Mouse (Mus musculus) limb, embryonic 10.5 days (tissue): ENCODE measurements around the gene Klhl12. TPM values are rescaled to one million over a fixed set of nuclear protein-coding genes. Genes with fewer than 3 reads are reported as not detected.

Experiments used
- DNase-seq: peaks from one replicate; pipeline ENCODE4 v3.0.0-alpha.2; 2017; ENCODE audit warnings: low spot score
- H3K27ac ChIP-seq: fragments of 300-500 bp; sonication (generic); 2 replicates; pipeline ENCODE4 v1.5.1; 2016; ENCODE audit warnings: mild to moderate bottlenecking
- H3K27me3 ChIP-seq: fragments of 300-500 bp; sonication (generic); 2 replicates; pipeline ENCODE4 v1.6.1; 2016; ENCODE audit warnings: low read depth, mild to moderate bottlenecking; ENCODE audit not compliant: poor library complexity, severe bottlenecking
- H3K36me3 ChIP-seq: fragments of 300-500 bp; sonication (generic); 2 replicates; pipeline ENCODE4 v1.6.1; 2016; ENCODE audit warnings: mild to moderate bottlenecking, moderate library complexity
- H3K4me1 ChIP-seq: fragments of 300-500 bp; sonication (generic); 2 replicates; pipeline ENCODE4 v1.6.1; 2016
- H3K4me3 ChIP-seq: fragments of 300-500 bp; sonication (generic); 2 replicates; pipeline ENCODE4 v1.5.1; 2016; ENCODE audit warnings: mild to moderate bottlenecking, moderate library complexity
- H3K9me3 ChIP-seq: fragments of 300-500 bp; sonication (generic); replicated peaks from 2 replicates; pipeline ENCODE4 v1.6.1; 2016; ENCODE audit warnings: mild to moderate bottlenecking
- WGBS: fragments of 180-500 bp; shearing (Covaris S2); methylation state at CpG from one replicate; pipeline ENCODE4 v1.1.7; 2016; 5-methylcytosine and 5-hydroxymethylcytosine counted together
- polyA plus RNA-seq: library from polyadenylated mRNA; unstranded; fragments of >200 nt; fragmentation: Nextera tagmentation; extraction: Ambion mirVana; gene quantifications from 2 replicates; pipeline ENCODE4 v1.2.1, GENCODE M21; 2016

The Klhl12 gene
- 41.6 and 43.7 TPM in 2 replicates for polyA plus RNA-seq

- WGBS = 1% methylated on average over 61 of the region's 61 CpGs
- peak within 1 kb of the TSS; percentile 94 for H3K27ac ChIP-seq
- peak; percentile 99 for DNase-seq
- peaks cover 15% of the 10 kb centered on the region for H3K4me1 ChIP-seq
- H3K9me3 ChIP-seq = no peaks in the 10 kb centered on the region
- peaks cover 20% of the 10 kb centered on the region for H3K36me3 ChIP-seq
- H3K4me3 ChIP-seq = peak within 1 kb of the TSS; percentile 98
- H3K27me3 ChIP-seq = no peaks in the 10 kb centered on the region
These were observed at the start of gene Klhl12 for GRCm38 (mm10) chr1:134454904-134455824. Gene Klhl12 (plus strand): TSS chr1:134455531.

DNA sequence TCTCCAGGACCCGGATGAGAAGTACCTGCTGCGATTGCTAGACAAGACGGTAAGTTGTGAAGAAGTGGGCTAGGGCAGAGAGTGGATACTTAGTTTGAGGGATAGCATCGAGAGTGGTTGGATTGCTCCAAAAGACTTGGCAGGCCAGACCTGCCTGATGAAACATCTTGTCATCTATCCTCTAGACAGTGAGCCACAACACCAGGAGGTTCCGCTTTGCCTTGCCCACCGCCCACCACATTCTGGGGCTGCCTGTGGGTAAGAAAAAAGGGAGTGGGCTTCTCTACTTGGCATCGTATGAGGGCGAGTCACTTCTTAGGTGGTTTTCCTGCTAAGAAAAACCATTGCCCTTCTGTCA is 48.9 kb upstream of the Klhl12 start:
- peaks cover 41% of the 10 kb centered on the region for H3K36me3 ChIP-seq
- DNase-seq = no peak
- 34% methylated on average over 8 of the region's 8 CpGs for WGBS
- peak overlapping the region; percentile 88 for H3K4me3 ChIP-seq
- H3K27me3 ChIP-seq = no peaks in the 10 kb centered on the region
- peak overlapping the region; percentile 89 for H3K27ac ChIP-seq
- H3K9me3 ChIP-seq = no peaks in the 10 kb centered on the region
- H3K4me1 ChIP-seq = peaks cover 16% of the 10 kb centered on the region

- no peaks in the 10 kb centered on the region for H3K27me3 ChIP-seq
- H3K4me3 ChIP-seq = no peak overlapping the region
- H3K9me3 ChIP-seq = no peaks in the 10 kb centered on the region
- 80% methylated on average over 8 of the region's 8 CpGs for WGBS
- H3K36me3 ChIP-seq = peaks cover 54% of the 10 kb centered on the region
- DNase-seq = no peak
- H3K27ac ChIP-seq = no peak overlapping the region
- H3K4me1 ChIP-seq = peaks cover 16% of the 10 kb centered on the region
These were observed 47.3 kb upstream of the Klhl12 start for GRCm38 (mm10) chr1:134408080-134408479.

- no peak overlapping the region for H3K4me3 ChIP-seq
- H3K27me3 ChIP-seq = no peaks in the 10 kb centered on the region
- DNase-seq = no peak
- peaks cover 54% of the 10 kb centered on the region for H3K36me3 ChIP-seq
- H3K4me1 ChIP-seq = peaks cover 25% of the 10 kb centered on the region
- H3K9me3 ChIP-seq = no peaks in the 10 kb centered on the region
- 95% methylated on average over 9 of the region's 9 CpGs for WGBS
- H3K27ac ChIP-seq = no peak overlapping the region
These were observed 43.4 kb upstream of the Klhl12 start for GRCm38 (mm10) chr1:134411706-134412629.

DNA sequence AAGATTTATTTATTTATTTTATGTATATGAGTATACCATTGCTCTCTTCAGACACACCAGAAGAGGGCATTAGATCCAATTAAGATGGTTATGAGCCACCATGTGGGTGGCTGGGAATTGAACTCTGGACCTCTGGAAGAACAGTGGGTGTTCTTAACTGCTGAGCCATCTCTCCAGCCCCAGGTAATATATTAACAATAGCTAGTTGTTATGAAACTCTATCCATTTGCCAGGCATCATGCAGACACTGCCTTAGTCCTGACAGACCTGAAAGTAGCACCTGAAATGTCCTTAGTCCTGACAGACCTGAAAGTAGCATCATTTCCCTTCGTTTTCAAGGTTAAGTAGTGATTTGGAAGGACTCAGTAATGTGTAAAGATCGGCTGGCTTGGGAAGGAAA is 41.3 kb upstream of the Klhl12 start:
- Histone ChIP-seq H3K27me3 (no peaks in the 10 kb centered on the region), H3K4me1 (peaks cover 37% of the 10 kb centered on the region), H3K4me3 (no peak overlapping the region), H3K36me3 (peaks cover 48% of the 10 kb centered on the region), H3K9me3 (no peaks in the 10 kb centered on the region), H3K27ac (0 out of 2 replicates have a peak overlapping the region, but pooled peaks have one; percentile 99)
- WGBS = 40% methylated on average over 2 of the region's 2 CpGs
- no peak for DNase-seq

DNA sequence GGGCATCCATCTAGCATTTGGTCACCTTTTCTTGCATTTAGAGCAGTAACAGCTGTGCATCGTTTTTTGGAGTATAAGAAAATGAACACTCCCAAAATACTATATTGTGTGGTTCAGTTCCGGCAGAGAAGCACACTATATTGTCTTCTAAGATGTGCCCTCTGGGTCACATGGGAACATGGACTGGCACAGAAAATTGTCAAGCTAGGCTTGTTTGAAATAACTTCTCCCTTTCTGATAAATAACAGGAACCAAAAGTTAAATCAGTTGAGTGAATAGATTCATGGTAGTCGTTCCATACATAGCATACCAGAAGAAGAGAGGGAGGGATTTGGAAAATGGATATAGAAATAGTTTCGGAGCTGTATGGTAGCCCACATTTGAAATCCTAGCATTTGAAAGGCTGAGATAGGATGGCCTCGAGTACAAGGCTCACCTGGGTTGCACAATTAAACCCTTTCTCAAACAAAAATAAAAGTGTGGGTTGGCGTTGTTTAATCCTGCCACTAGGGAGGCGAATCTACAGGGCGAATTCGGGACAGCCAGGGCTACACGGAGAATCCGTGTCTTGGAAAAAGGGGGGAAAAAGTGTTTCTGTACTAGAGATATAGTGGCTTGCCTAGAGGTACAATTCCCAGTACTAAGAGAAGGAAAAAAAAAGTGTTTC is 40.7 kb upstream of the Klhl12 start:
- peak overlapping the region; percentile 92 for H3K4me3 ChIP-seq
- H3K9me3 ChIP-seq = no peaks in the 10 kb centered on the region
- H3K36me3 ChIP-seq = peaks cover 42% of the 10 kb centered on the region
- DNase-seq = no peak
- H3K4me1 ChIP-seq = peaks cover 43% of the 10 kb centered on the region
- WGBS = 14% methylated on average over 11 of the region's 11 CpGs
- H3K27me3 ChIP-seq = no peaks in the 10 kb centered on the region
- H3K27ac ChIP-seq = peak overlapping the region; percentile 99

- Histone ChIP-seq H3K36me3 (peaks cover 35% of the 10 kb centered on the region), H3K4me3 (peak within 1 kb of the TSS; percentile 92), H3K9me3 (no peaks in the 10 kb centered on the region), H3K27ac (peak within 1 kb of the TSS; percentile 99), H3K4me1 (peaks cover 47% of the 10 kb centered on the region), H3K27me3 (no peaks in the 10 kb centered on the region)
- under 1% methylated on average over 76 of the region's 77 CpGs for WGBS
- peak; percentile 96 for DNase-seq
These were observed 40.0 kb upstream of the Klhl12 start, which contains the start of gene Adipor1 for GRCm38 (mm10) chr1:134415168-134415831. Gene Adipor1 (plus strand): TSS chr1:134415378.

DNA sequence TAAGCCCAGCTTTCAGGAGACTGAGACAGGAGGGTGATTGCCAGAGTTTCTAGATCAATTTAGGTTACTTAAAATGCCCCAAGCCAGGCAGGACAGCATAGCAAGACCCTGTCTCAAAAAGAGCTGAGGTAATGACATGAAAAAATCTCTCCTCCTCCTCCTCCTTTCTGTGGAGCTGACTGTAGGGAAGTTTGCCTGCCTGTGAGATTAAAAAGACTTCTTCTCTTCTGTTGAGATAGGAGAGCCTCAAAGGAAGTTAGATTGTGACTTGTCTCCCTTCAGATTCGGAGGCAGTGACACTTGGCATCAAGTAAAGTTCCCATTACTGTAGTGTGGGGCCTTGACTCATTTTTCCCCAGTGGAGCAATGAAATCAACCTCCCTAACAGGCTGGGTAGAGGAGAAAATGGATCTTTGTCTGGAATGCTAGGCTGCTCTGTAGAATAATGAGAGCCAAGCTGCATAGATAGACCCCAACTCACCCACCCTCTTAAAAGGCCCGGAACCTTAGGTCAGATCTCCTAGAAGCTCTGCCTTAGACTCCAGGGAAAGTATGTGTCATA is 36.8 kb upstream of the Klhl12 start:
- H3K4me3 ChIP-seq = no peak overlapping the region
- 87% methylated on average over 2 of the region's 2 CpGs for WGBS
- peaks cover 49% of the 10 kb centered on the region for H3K4me1 ChIP-seq
- no peaks in the 10 kb centered on the region for H3K27me3 ChIP-seq
- no peaks in the 10 kb centered on the region for H3K9me3 ChIP-seq
- H3K36me3 ChIP-seq = peaks cover 21% of the 10 kb centered on the region
- H3K27ac ChIP-seq = no peak overlapping the region
- DNase-seq = no peak

DNA sequence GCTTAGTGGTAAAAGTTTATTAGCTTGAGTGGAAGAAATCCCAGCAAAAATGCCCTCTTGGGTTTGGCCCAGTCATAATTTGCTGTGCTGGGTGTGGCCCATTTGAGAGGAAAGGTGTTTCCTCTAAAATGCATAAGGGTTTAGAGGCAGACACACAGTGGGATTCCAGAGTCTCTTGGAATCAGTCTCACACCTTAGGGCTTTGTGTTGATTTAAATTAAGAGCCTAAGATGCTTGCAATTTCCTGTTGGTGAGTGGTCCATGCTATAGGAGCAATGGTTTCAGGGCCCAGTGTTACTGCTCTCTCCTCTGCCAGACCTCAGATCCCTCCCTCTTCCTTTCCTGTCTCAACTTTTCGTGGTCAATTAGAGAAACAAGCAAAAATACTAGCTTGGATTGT is 36.2 kb upstream of the Klhl12 start:
- H3K4me1 ChIP-seq = peaks cover 47% of the 10 kb centered on the region
- H3K27me3 ChIP-seq = no peaks in the 10 kb centered on the region
- H3K9me3 ChIP-seq = no peaks in the 10 kb centered on the region
- H3K27ac ChIP-seq = no peak overlapping the region
- H3K4me3 ChIP-seq = no peak overlapping the region
- WGBS = 70% methylated on average over 1 of the region's 1 CpGs
- peaks cover 28% of the 10 kb centered on the region for H3K36me3 ChIP-seq
- no peak for DNase-seq

DNA sequence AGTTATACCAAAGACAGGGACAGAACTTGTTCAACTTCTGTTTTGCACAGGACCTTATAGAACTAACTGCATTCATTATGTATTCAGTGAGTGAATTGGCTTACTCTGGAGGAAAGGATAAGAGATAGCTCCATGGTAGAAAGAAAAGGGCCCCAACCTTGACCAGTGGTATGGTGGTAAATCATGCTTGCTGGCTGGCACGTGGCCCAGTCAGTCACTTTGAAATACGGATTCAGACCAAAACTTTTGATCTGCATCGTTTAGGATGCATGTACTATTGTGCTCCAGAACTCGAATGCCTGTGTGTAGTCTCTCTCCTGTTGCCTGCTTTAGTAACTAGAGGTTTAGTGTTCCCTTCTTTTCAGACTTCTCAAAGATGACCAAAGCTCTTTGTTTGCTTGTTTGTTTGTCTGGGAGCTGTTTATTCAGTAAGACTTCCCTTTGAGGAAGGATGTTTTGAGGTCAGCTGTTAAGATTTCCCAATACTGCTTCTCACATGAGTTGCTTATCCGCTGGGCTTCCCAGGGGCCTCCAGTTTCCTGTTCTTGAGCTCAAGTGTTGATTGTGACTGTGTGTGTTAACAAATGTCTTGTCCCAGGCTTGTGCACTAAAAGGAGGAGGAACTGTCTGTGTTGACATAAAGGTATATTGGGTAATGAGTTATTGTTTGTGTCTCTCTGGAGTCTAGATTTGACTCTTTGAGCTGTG is 35.4 kb upstream of the Klhl12 start:
- Histone ChIP-seq H3K36me3 (peaks cover 36% of the 10 kb centered on the region), H3K27me3 (no peaks in the 10 kb centered on the region), H3K27ac (no peak overlapping the region), H3K9me3 (no peaks in the 10 kb centered on the region), H3K4me3 (no peak overlapping the region), H3K4me1 (peaks cover 41% of the 10 kb centered on the region)
- no peak for DNase-seq
- 66% methylated on average over 5 of the region's 5 CpGs for WGBS

DNA sequence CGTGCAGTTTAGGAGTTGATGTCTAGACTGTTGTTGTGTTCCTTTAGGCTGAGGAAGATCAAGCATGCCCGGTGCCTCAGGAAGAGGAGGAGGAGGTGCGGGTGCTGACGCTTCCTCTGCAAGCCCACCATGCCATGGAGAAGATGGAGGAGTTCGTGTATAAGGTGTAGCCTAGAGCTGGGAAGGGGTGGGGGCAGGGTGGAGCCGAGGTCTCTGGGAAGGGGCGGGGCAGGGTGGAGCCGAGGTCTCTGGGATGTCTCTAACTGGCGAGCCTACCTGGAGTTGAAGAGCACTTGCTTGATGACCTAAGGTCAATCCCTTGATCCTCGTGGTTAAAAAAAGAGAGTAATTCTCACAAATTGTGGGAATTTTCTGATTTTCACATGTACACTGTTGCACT is 31.4 kb upstream of the Klhl12 start:
- Histone ChIP-seq H3K9me3 (no peaks in the 10 kb centered on the region), H3K27ac (no peak overlapping the region), H3K27me3 (no peaks in the 10 kb centered on the region), H3K4me3 (no peak overlapping the region), H3K4me1 (peaks cover 14% of the 10 kb centered on the region), H3K36me3 (peaks cover 64% of the 10 kb centered on the region)
- WGBS = 74% methylated on average over 10 of the region's 10 CpGs
- no peak for DNase-seq
